Comparison of ENCODE assay signal across 20 mouse cellular contexts in the genomic region with DNA sequence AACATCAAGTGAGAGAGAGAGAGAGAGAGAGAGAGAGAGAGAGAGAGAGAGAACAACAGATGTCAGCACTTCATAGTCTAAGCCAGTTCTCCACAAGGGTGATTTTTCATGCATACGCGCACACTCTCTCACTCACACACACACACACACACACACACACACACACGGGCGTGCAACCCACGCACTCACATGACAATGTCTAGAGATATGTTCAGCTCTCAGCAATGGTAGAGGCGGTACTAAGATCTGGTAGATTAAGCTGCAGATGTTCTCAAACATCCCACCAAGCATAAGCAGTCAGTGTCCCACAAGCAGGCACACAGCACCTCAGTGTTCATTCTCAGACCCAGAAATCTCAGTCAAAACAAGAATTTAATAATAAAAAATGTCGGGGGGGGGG. TPM values are rescaled to one million over a fixed set of nuclear protein-coding genes. Genes with fewer than 3 reads are reported as not detected.
DNase-seq lines count a peak whose midpoint lies in the region; TF ChIP-seq lines count a peak whose summit lies in the region.
"Had no signal": no experiment of that assay in that cellular context is flagged by ENCODE, and none has a peak within 500 bp of the region (broad histone marks: within the 10 kb centered on the region; RNA-seq: fewer than 3 reads in every experiment).

No protein-coding gene starts in this region.

- no peak overlapping the region for H3K4me3 ChIP-seq in gastrocnemius, adult 2 months
- H3K4me3 ChIP-seq: heart, embryonic 10.5 days; liver, embryonic 15.5 days; midbrain, embryonic 12.5 days had no signal

- no peak for DNase-seq in gastrocnemius, adult 2 months
- DNase-seq in gastrocnemius, adult 18-20 months (ENCODE audit: low spot score) = no peak
- DNase-seq in CD4-positive, CD25-positive, alpha-beta regulatory T cell, adult 2 months (ENCODE audit: low read depth, low spot score) = peak; percentile 90
- DNase-seq in induced T-regulatory cell, adult 2 months (ENCODE audit: low read depth) = peak; percentile 80
- peak; percentile 60 for DNase-seq in thymus, postnatal 0 days (ENCODE audit: low spot score)
- no peak for DNase-seq in cerebellum, postnatal 10 days
- DNase-seq in lung, postnatal 14 days = no peak
- DNase-seq in embryo, embryonic 10 days (ENCODE audit: low spot score) = no peak
- DNase-seq: adrenal gland, postnatal 14 days; cerebellum, adult 9-10 months; embryo, embryonic 11 days; gastrocnemius, postnatal 25 days; heart, postnatal 14 days; kidney, postnatal 25 days; left cerebral cortex, postnatal 4 days; lung, postnatal 36 days; right cerebral cortex, postnatal 25 days had no signal

- peak overlapping the region; percentile 94 for H3K27ac ChIP-seq in gastrocnemius, adult 2 months
- H3K27ac ChIP-seq: heart, embryonic 10.5 days; liver, embryonic 15.5 days; midbrain, embryonic 12.5 days had no signal

- intact Hi-C loops in gastrocnemius, adult 2 months (cut with DNase I) = no loop called here

- no peak for TF ChIP-seq CTCF in gastrocnemius, adult 2 months (IDR thresholded peaks at IDR 0.05)

RNA-seq across cellular contexts. Expression of gene Lrig1, which starts 34.7 kb away (rescaled TPM):
- 10 to 100 TPM; 38.9 to 57.9 TPM for total RNA-seq in gastrocnemius, adult 2 months (2021)
- 10 to 100 TPM; 36.4 to 42.2 TPM for total RNA-seq in gastrocnemius, adult 18-20 months (2021)
- 6.6 and 6.8 TPM in 2 replicates for polyA plus RNA-seq in thymus, postnatal 0 days (2015; fragmentation: Nextera tagmentation; extraction: Ambion mirVana)

Comparison
In these comparisons a context has a peak if more than half of its experiments do, and no peak if none do; other contexts are left out.
1. DNase-seq: peak in CD4-positive, CD25-positive, alpha-beta regulatory T cell, adult 2 months (single experiment), induced T-regulatory cell, adult 2 months (single experiment) and thymus, postnatal 0 days (single experiment); none in gastrocnemius, adult 2 months (single experiment), gastrocnemius, adult 18-20 months (single experiment), cerebellum, postnatal 10 days (0 of 2), lung, postnatal 14 days (single experiment) and embryo, embryonic 10 days (single experiment).